Mouse (Mus musculus) stomach, postnatal 0 days (tissue): ENCODE measurements around the gene Rhebl1.

Experiments used
- CTCF ChIP-seq: IDR thresholded peaks from 2 replicates; pipeline ENCODE4 v1.5.1; 2016; ENCODE audit warnings: antibody characterized with exemption, low read depth, mild to moderate bottlenecking, moderate library complexity
- EP300 ChIP-seq: optimal IDR thresholded peaks from 2 replicates; pipeline ENCODE3; 2016; ENCODE audit warnings: antibody characterized with exemption

GRCm38 (mm10) chr15:98927566-98927965 lies 33.2 kb upstream of the Rhebl1 start:
- TF ChIP-seq CTCF (no peak), EP300 (no peak)
